Mouse (Mus musculus): ENCODE results near the gene Slc36a2. TPM values are rescaled to one million over a fixed set of nuclear protein-coding genes. Genes with fewer than 3 reads are reported as not detected.

Slc36a2 gene
- 38.6 and 44.6 TPM in 2 replicates for polyA plus RNA-seq (2012; rRNA removed)

GRCm38 (mm10) chr11:55184733-55185291 lies at the start of gene Slc36a2:
Slc36a2 (minus strand) TSS chr11:55185077.
- Histone ChIP-seq H3K27ac (ENCODE audit: control insufficient read depth, insufficient read depth, low read length) (no peak within 1 kb of the TSS), H3K4me1 (replicated peaks; ENCODE audit: control insufficient read depth, insufficient read depth, low read length) (no peaks in the 10 kb centered on the region), H3K27me3 (ENCODE audit: control insufficient read depth, insufficient read depth, low read length) (no peaks in the 10 kb centered on the region), H3K36me3 (ENCODE audit: control insufficient read depth, insufficient read depth, low read length) (no peaks in the 10 kb centered on the region), H3K4me3 (ENCODE audit: control insufficient read depth, insufficient read depth, low read length) (no peak within 1 kb of the TSS)
- 82% methylated on average over 10 of the region's 10 CpGs for WGBS
- TF ChIP-seq POLR2A (IDR thresholded peaks at IDR 0.05; ENCODE audit: control insufficient read depth, extremely low read depth, insufficient read depth, low read length, poor library complexity) (no peak), CTCF (IDR thresholded peaks at IDR 0.05; ENCODE audit: borderline replicate concordance, control insufficient read depth, extremely low read depth, insufficient read depth, low read length, poor library complexity) (no peak)
- DNase-seq = no peak

- TF ChIP-seq POLR2A (IDR thresholded peaks at IDR 0.05; ENCODE audit: control insufficient read depth, extremely low read depth, insufficient read depth, low read length, poor library complexity) (no peak), CTCF (IDR thresholded peaks at IDR 0.05; ENCODE audit: borderline replicate concordance, control insufficient read depth, extremely low read depth, insufficient read depth, low read length, poor library complexity) (no peak)
- no peaks in the 10 kb centered on the region for H3K36me3 ChIP-seq (ENCODE audit: control insufficient read depth, insufficient read depth, low read length)
- WGBS = 93% methylated on average over 7 of the region's 7 CpGs
Observed at GRCm38 (mm10) chr11:55234288-55234687, 49.4 kb upstream of the Slc36a2 start.

GRCm38 (mm10) chr11:55231034-55231433 lies 46.2 kb upstream of the Slc36a2 start:
- Histone ChIP-seq H3K27ac (ENCODE audit: control insufficient read depth, insufficient read depth, low read length) (no peak overlapping the region), H3K36me3 (ENCODE audit: control insufficient read depth, insufficient read depth, low read length) (no peaks in the 10 kb centered on the region), H3K4me3 (ENCODE audit: control insufficient read depth, insufficient read depth, low read length) (no peak overlapping the region), H3K27me3 (ENCODE audit: control insufficient read depth, insufficient read depth, low read length) (no peaks in the 10 kb centered on the region), H3K4me1 (replicated peaks; ENCODE audit: control insufficient read depth, insufficient read depth, low read length) (0 out of 2 replicates have a peak, but pooled peaks cover 2% of the 10 kb centered on the region)
- DNase-seq = no peak
- TF ChIP-seq CTCF (IDR thresholded peaks at IDR 0.05; ENCODE audit: borderline replicate concordance, control insufficient read depth, extremely low read depth, insufficient read depth, low read length, poor library complexity) (no peak), POLR2A (IDR thresholded peaks at IDR 0.05; ENCODE audit: control insufficient read depth, extremely low read depth, insufficient read depth, low read length, poor library complexity) (no peak)
- 12% methylated on average over 6 of the region's 6 CpGs for WGBS

More at GRCm38 (mm10) chr11:55234288-55234687, 49.4 kb upstream of the Slc36a2 start:
- Histone ChIP-seq H3K4me1 (replicated peaks; ENCODE audit: control insufficient read depth, insufficient read depth, low read length) (0 out of 2 replicates have a peak, but pooled peaks cover 2% of the 10 kb centered on the region), H3K27me3 (ENCODE audit: control insufficient read depth, insufficient read depth, low read length) (no peaks in the 10 kb centered on the region), H3K27ac (ENCODE audit: control insufficient read depth, insufficient read depth, low read length) (no peak overlapping the region), H3K4me3 (ENCODE audit: control insufficient read depth, insufficient read depth, low read length) (no peak overlapping the region)
- no peak for DNase-seq

- Histone ChIP-seq H3K27me3 (ENCODE audit: control insufficient read depth, insufficient read depth, low read length) (no peaks in the 10 kb centered on the region), H3K4me3 (ENCODE audit: control insufficient read depth, insufficient read depth, low read length) (no peak overlapping the region), H3K36me3 (ENCODE audit: control insufficient read depth, insufficient read depth, low read length) (peaks cover 19% of the 10 kb centered on the region), H3K4me1 (replicated peaks; ENCODE audit: control insufficient read depth, insufficient read depth, low read length) (peaks cover 10% of the 10 kb centered on the region), H3K27ac (ENCODE audit: control insufficient read depth, insufficient read depth, low read length) (peak overlapping the region; percentile 60)
- WGBS = 80% methylated on average over 7 of the region's 7 CpGs
- TF ChIP-seq CTCF (IDR thresholded peaks at IDR 0.05; ENCODE audit: borderline replicate concordance, control insufficient read depth, extremely low read depth, insufficient read depth, low read length, poor library complexity) = no peak
- TF ChIP-seq POLR2A (IDR thresholded peaks at IDR 0.05; ENCODE audit: control insufficient read depth, extremely low read depth, insufficient read depth, low read length, poor library complexity) = no peak
- no peak for DNase-seq
Observed at GRCm38 (mm10) chr11:55221306-55221705, 36.4 kb upstream of the Slc36a2 start.

GRCm38 (mm10) chr11:55218473-55218872 lies 33.6 kb upstream of the Slc36a2 start:
- Histone ChIP-seq H3K4me3 (ENCODE audit: control insufficient read depth, insufficient read depth, low read length) (no peak overlapping the region), H3K27me3 (ENCODE audit: control insufficient read depth, insufficient read depth, low read length) (no peaks in the 10 kb centered on the region), H3K36me3 (ENCODE audit: control insufficient read depth, insufficient read depth, low read length) (peaks cover 4% of the 10 kb centered on the region; the same call in 1 of the 2 replicates), H3K27ac (ENCODE audit: control insufficient read depth, insufficient read depth, low read length) (no peak overlapping the region), H3K4me1 (replicated peaks; ENCODE audit: control insufficient read depth, insufficient read depth, low read length) (peaks cover 10% of the 10 kb centered on the region)
- DNase-seq = no peak
- WGBS = 98% methylated on average over 3 of the region's 3 CpGs
- TF ChIP-seq CTCF (IDR thresholded peaks at IDR 0.05; ENCODE audit: borderline replicate concordance, control insufficient read depth, extremely low read depth, insufficient read depth, low read length, poor library complexity) (no peak), POLR2A (IDR thresholded peaks at IDR 0.05; ENCODE audit: control insufficient read depth, extremely low read depth, insufficient read depth, low read length, poor library complexity) (no peak)

- Histone ChIP-seq H3K27me3 (ENCODE audit: control insufficient read depth, insufficient read depth, low read length) (no peaks in the 10 kb centered on the region), H3K4me3 (ENCODE audit: control insufficient read depth, insufficient read depth, low read length) (no peak overlapping the region), H3K4me1 (replicated peaks; ENCODE audit: control insufficient read depth, insufficient read depth, low read length) (peaks cover 10% of the 10 kb centered on the region), H3K27ac (ENCODE audit: control insufficient read depth, insufficient read depth, low read length) (no peak overlapping the region), H3K36me3 (ENCODE audit: control insufficient read depth, insufficient read depth, low read length) (peaks cover 4% of the 10 kb centered on the region; the same call in 1 of the 2 replicates)
- 98% methylated on average over 7 of the region's 7 CpGs for whole genome bisulfite sequencing
- DNase-seq = no peak
- TF ChIP-seq POLR2A (IDR thresholded peaks at IDR 0.05; ENCODE audit: control insufficient read depth, extremely low read depth, insufficient read depth, low read length, poor library complexity) = no peak
- TF ChIP-seq CTCF (IDR thresholded peaks at IDR 0.05; ENCODE audit: borderline replicate concordance, control insufficient read depth, extremely low read depth, insufficient read depth, low read length, poor library complexity) = no peak
Observed at GRCm38 (mm10) chr11:55217880-55218279, 33.0 kb upstream of the Slc36a2 start.
